Mouse (Mus musculus) ES-E14 (cell line): Measurements from ENCODE around the gene Mctp1.

Experiments
- MAFK ChIP-seq: IDR thresholded peaks from 2 replicates; pipeline ENCODE4 v1.6.1; 2014; ENCODE audit warnings: mild to moderate bottlenecking, low read depth, low read length, inconsistent platforms; ENCODE audit not compliant: insufficient read depth
- ZC3H11A ChIP-seq: IDR thresholded peaks from 2 replicates; pipeline ENCODE4 v1.6.1; 2012; ENCODE audit warnings: low read depth, mild to moderate bottlenecking, inconsistent platforms, low read length, borderline replicate concordance
- ZNF384 ChIP-seq: IDR thresholded peaks from 2 replicates; pipeline ENCODE4 v1.6.1; 2012; ENCODE audit warnings: low read depth, low read length, inconsistent platforms

DNA sequence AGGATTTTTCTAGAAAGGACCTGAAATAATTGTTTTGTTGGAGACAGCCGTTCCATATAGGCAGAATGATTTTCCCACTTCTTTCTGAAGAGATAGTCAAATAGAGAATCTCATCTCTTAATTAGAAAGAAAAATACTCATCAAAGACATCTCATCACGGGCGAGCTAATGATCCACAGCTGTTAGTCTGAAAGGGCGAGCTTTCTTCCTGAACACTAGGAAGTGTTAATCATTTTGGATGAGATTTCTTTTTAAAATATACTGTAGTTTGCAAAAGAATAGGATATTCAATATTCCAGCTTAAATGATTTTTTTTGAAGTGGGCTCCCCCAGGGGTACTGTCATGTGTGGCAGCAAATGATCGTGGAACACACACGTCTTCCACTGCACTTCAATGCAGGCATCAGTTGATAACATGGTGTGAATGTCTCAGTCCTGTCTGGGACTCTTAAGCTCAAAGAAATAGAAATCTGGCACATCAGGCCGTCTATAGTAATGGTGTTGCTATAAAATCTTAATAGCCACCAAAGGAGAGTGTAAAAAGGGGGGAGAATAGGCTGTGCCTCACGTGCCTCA is 500.3 kb downstream of the Mctp1 start:
- TF ChIP-seq MAFK: no peak
- no peak for TF ChIP-seq ZNF384
- no peak for TF ChIP-seq ZC3H11A
